Mouse (Mus musculus) cerebellum, adult 2 months (tissue): ENCODE measurements around the gene Ppp1r12a. TPM values are rescaled to one million over a fixed set of nuclear protein-coding genes. Genes with fewer than 3 reads are reported as not detected.
"Not testable (repeated sequence)": the region's sequence is repeated elsewhere in the genome, so short reads cannot be mapped to it uniquely, and the experiment has no call there.

Experiments
- DNase-seq, 2 experiments: peaks; one replicate each; pipeline ENCODE4 v3.0.0; 2021
- H3K27ac ChIP-seq: fragments of 200-500 bp; 2 replicates; pipeline ENCODE4 v1.5.1; 2012; ENCODE audit warnings: low read length, control low read depth, inconsistent platforms; ENCODE audit not compliant: insufficient read depth
- H3K27me3 ChIP-seq: fragments of 200-500 bp; 2 replicates; pipeline ENCODE4 v1.6.1; 2012; ENCODE audit warnings: inconsistent platforms, mild to moderate bottlenecking, low read length, moderate library complexity; ENCODE audit not compliant: control insufficient read depth, insufficient read depth
- H3K4me1 ChIP-seq: fragments of 200-500 bp; 2 replicates; pipeline ENCODE4 v1.6.1; 2011; ENCODE audit warnings: low read length; ENCODE audit not compliant: control insufficient read depth, insufficient read depth
- H3K4me3 ChIP-seq: fragments of 200-500 bp; replicated peaks from 2 replicates; pipeline ENCODE3; 2011; ENCODE audit warnings: mild to moderate bottlenecking, low read depth, low read length, control low read depth; ENCODE audit not compliant: insufficient read depth
- CTCF ChIP-seq: fragments of 200-500 bp; IDR thresholded peaks from 2 replicates; pipeline ENCODE4 v1.5.1; 2011; ENCODE audit warnings: low read depth, mild to moderate bottlenecking, control low read depth, low read length, moderate library complexity, borderline replicate concordance; ENCODE audit not compliant: insufficient read depth
- POLR2A ChIP-seq: fragments of 200-500 bp; IDR thresholded peaks from 2 replicates; pipeline ENCODE4 v1.6.1; 2011; ENCODE audit warnings: low read length, control low read depth, borderline replicate concordance; ENCODE audit not compliant: insufficient read depth
- WGBS: fragments of 180-500 bp; shearing (Covaris S2); methylation state at CpG from one replicate; pipeline ENCODE4 v1.1.7; 2018; 5-methylcytosine and 5-hydroxymethylcytosine counted together
- polyA plus RNA-seq: library from polyadenylated mRNA; depleted of rRNA; stranded (reverse); fragments of >200 nt; gene quantifications from 2 replicates; pipeline ENCODE4 v1.2.3, GENCODE M21; 2012

Ppp1r12a gene
- polyA plus RNA-seq, 1 experiment: 60.6 TPM

DNA sequence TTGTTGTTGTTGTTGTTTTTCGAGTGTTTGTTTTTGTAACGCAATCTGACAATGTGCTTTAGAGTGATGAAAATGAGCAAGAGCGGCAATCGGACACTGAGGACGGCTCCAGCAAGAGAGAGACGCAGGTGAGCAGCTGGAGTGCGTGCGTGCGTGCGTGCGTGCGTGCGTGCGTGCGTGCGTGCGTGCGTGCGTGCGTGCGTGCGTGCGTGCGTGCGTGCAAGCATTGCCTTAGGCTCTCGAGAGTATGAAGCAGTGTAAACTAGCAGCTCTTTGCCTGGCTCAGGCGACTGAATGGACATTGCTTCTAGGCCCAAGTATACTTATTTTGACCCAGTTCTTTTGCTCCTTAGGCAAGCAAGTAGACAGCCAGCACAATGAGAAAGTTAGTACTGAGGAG is 102.6 kb downstream of the Ppp1r12a start:
- no peak for DNase-seq
- no peaks in the 10 kb centered on the region for H3K4me1 ChIP-seq
- no peak overlapping the region for H3K4me3 ChIP-seq
- TF ChIP-seq CTCF: no peak
- no peaks in the 10 kb centered on the region for H3K27me3 ChIP-seq
- no peak overlapping the region for H3K27ac ChIP-seq
- WGBS: 90% methylated on average over 27 of the region's 27 CpGs

DNA sequence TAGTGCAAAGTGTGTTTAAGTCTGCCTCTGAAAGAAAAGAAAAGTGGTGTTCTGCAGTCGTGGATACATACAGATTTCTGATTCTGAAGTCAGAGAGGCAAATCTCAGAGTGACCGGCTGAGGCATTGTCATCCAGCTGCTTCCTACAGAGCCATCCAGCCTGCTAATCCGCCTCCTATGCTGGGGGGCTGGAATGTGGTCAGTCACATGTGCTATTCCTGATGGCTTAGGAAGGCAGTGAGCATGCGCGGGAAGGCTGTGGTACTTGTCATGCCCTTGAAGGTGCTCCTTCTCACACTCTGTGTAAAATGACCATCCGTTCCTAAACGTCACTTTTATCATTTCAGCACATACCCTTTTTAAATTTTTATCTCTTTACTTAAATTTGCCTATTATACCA is 109.2 kb downstream of the Ppp1r12a start:
- WGBS: 76% methylated on average over 7 of the region's 7 CpGs

DNA sequence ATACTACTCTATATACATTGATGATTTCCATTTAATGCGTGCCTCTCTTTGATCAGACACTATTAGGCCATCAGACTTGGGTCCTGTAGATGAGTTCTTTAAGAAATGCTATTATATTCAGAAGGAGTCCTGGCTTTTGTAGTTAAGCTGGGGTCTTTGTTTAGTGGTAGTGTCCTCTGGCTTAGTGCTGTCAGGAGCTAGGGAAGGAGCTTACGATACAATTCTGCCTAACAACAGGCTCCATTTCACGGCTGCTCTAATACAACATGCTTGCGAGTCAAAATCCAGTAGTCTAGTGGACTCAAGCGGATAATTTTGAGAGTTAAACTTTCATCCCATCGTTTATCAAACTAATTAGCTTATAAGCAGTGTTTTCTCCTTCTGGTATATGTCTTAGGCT is 114.7 kb downstream of the Ppp1r12a start:
- Histone ChIP-seq H3K27me3 (no peaks in the 10 kb centered on the region), H3K27ac (no peak overlapping the region), H3K4me1 (no peaks in the 10 kb centered on the region), H3K4me3 (no peak overlapping the region)
- TF ChIP-seq CTCF: no peak
- WGBS: 76% methylated on average over 6 of the region's 6 CpGs
- DNase-seq: no peak

More for the DNA sequence above, 109.2 kb downstream of the Ppp1r12a start:
- Histone ChIP-seq H3K27me3 (no peaks in the 10 kb centered on the region), H3K27ac (no peak overlapping the region), H3K4me1 (no peaks in the 10 kb centered on the region), H3K4me3 (no peak overlapping the region)
- no peak for DNase-seq
- TF ChIP-seq CTCF (no peak), POLR2A (no peak)

GRCm38 (mm10) chr10:108277198-108277597 is 115.2 kb downstream of the Ppp1r12a start:
- DNase-seq: no peak
- Histone ChIP-seq H3K27me3 (no peaks in the 10 kb centered on the region), H3K4me3 (no peak overlapping the region), H3K27ac (no peak overlapping the region), H3K4me1 (no peaks in the 10 kb centered on the region)
- 49% methylated on average over 7 of the region's 7 CpGs for WGBS
- TF ChIP-seq CTCF (no peak), POLR2A (no peak)

GRCm38 (mm10) chr10:108281099-108281498 is 119.1 kb downstream of the Ppp1r12a start:
- WGBS: 80% methylated on average over 5 of the region's 5 CpGs
- H3K27me3 ChIP-seq: not testable (repeated sequence)

GRCm38 (mm10) chr10:108282351-108282750 is 120.4 kb downstream of the Ppp1r12a start:
- TF ChIP-seq CTCF (no peak), POLR2A (no peak)
- no peaks in the 10 kb centered on the region for H3K27me3 ChIP-seq
- WGBS: 91% methylated on average over 6 of the region's 6 CpGs
- H3K4me3 ChIP-seq: no peak overlapping the region
- no peaks in the 10 kb centered on the region for H3K4me1 ChIP-seq
- H3K27ac ChIP-seq: no peak overlapping the region
- no peak for DNase-seq

More at GRCm38 (mm10) chr10:108281099-108281498, 119.1 kb downstream of the Ppp1r12a start:
- H3K4me3 ChIP-seq, H3K27ac ChIP-seq, DNase-seq, H3K4me1 ChIP-seq: not testable (repeated sequence)

- H3K27me3 ChIP-seq: no peaks in the 10 kb centered on the region
- H3K4me3 ChIP-seq: no peak overlapping the region
- WGBS: 96% methylated on average over 2 of the region's 2 CpGs
- TF ChIP-seq POLR2A (no peak), CTCF (no peak)
- no peak for DNase-seq
- no peaks in the 10 kb centered on the region for H3K4me1 ChIP-seq
- H3K27ac ChIP-seq: no peak overlapping the region
Measured at GRCm38 (mm10) chr10:108283418-108283817, 121.4 kb downstream of the Ppp1r12a start.

- H3K27ac ChIP-seq: no peak overlapping the region
- DNase-seq: no peak
- no peak overlapping the region for H3K4me3 ChIP-seq
- WGBS: 90% methylated on average over 4 of the region's 4 CpGs
- TF ChIP-seq POLR2A: no peak
- no peak for TF ChIP-seq CTCF
- no peaks in the 10 kb centered on the region for H3K27me3 ChIP-seq
- no peaks in the 10 kb centered on the region for H3K4me1 ChIP-seq
Measured at GRCm38 (mm10) chr10:108283837-108284236, 121.8 kb downstream of the Ppp1r12a start.

DNA sequence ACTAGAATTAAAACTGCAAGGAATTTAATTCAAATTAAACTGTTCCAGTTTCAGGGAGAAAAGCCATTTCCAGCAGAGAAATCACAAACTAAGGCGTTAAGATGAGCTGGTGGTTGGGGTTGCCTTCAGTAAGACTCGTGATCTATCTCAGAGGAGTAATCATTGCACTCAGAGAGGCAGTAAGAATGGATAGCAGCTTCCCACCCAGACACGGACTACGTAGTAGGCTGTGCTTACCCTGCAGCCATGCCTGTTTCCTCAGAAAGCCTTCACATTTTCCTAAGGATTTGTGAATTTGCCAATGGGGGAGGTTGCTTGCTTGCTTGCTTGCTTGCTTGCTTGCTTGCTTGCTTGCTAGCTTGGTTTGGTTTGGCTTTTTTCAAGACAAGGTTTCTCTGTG is 122.5 kb downstream of the Ppp1r12a start:
- 89% methylated on average over 4 of the region's 4 CpGs for WGBS
- no peak overlapping the region for H3K27ac ChIP-seq
- no peaks in the 10 kb centered on the region for H3K27me3 ChIP-seq
- no peak for TF ChIP-seq POLR2A
- TF ChIP-seq CTCF: no peak
- H3K4me1 ChIP-seq: no peaks in the 10 kb centered on the region
- no peak for DNase-seq
- no peak overlapping the region for H3K4me3 ChIP-seq
